Mouse (Mus musculus): Measurements from ENCODE around the gene Sap25. TPM values are rescaled to one million over a fixed set of nuclear protein-coding genes. Genes with fewer than 3 reads are reported as not detected.

Sap25 gene
- polyA plus RNA-seq, 1 experiment from 2014 or later = 8.1 TPM

GRCm38 (mm10) chr5:137684294-137685123 is 43.4 kb downstream of the Sap25 start, which contains the start of gene Agfg2:
Gene Agfg2 (minus strand): TSS chr5:137684726.
- Histone ChIP-seq H3K4me2 (ENCODE audit: low read depth, low read length) (peak within 1 kb of the TSS; percentile 85), H3K4me3 (ENCODE audit: low read length) (peak within 1 kb of the TSS; percentile 79), H3K36me3 (ENCODE audit: control insufficient read depth, insufficient read depth, low read length) (no peaks in the 10 kb centered on the region), H3K9me3 (ENCODE audit: control insufficient read depth, low read length) (no peaks in the 10 kb centered on the region), H3K27me3 (replicated peaks; ENCODE audit: control insufficient read depth, insufficient read depth, low read length) (no peaks in the 10 kb centered on the region), H3K4me1 (ENCODE audit: control insufficient read depth, insufficient read depth, low read length) (peaks cover 16% of the 10 kb centered on the region), H3K27ac (ENCODE audit: low read length) (peak within 1 kb of the TSS; percentile 45), H3K9ac (ENCODE audit: low read depth, low read length) (peak within 1 kb of the TSS; percentile 82)
- WGBS = under 1% methylated on average over 58 of the region's 62 CpGs
- peak; percentile 97 for ATAC-seq

- 89% methylated on average over 3 of the region's 3 CpGs for WGBS
- no peak overlapping the region for H3K27ac ChIP-seq (ENCODE audit: low read length)
Observed at GRCm38 (mm10) chr5:137685653-137686052, 44.5 kb downstream of the Sap25 start.

GRCm38 (mm10) chr5:137686127-137686790 is 45.1 kb downstream of the Sap25 start:
- Histone ChIP-seq H3K4me3 (ENCODE audit: low read length) (no peak overlapping the region), H3K4me1 (ENCODE audit: control insufficient read depth, insufficient read depth, low read length) (peaks cover 16% of the 10 kb centered on the region), H3K27ac (ENCODE audit: low read length) (no peak overlapping the region), H3K4me2 (ENCODE audit: low read depth, low read length) (no peak overlapping the region), H3K9ac (ENCODE audit: low read depth, low read length) (no peak overlapping the region), H3K9me3 (ENCODE audit: control insufficient read depth, low read length) (no peaks in the 10 kb centered on the region), H3K36me3 (ENCODE audit: control insufficient read depth, insufficient read depth, low read length) (no peaks in the 10 kb centered on the region), H3K27me3 (replicated peaks; ENCODE audit: control insufficient read depth, insufficient read depth, low read length) (no peaks in the 10 kb centered on the region)
- 72% methylated on average over 6 of the region's 6 CpGs for WGBS
- no peak for ATAC-seq

More at GRCm38 (mm10) chr5:137685653-137686052, 44.5 kb downstream of the Sap25 start:
- Histone ChIP-seq H3K36me3 (ENCODE audit: control insufficient read depth, insufficient read depth, low read length) (no peaks in the 10 kb centered on the region), H3K27me3 (replicated peaks; ENCODE audit: control insufficient read depth, insufficient read depth, low read length) (no peaks in the 10 kb centered on the region), H3K4me1 (ENCODE audit: control insufficient read depth, insufficient read depth, low read length) (peaks cover 16% of the 10 kb centered on the region), H3K9ac (ENCODE audit: low read depth, low read length) (no peak overlapping the region), H3K4me2 (ENCODE audit: low read depth, low read length) (no peak overlapping the region), H3K9me3 (ENCODE audit: control insufficient read depth, low read length) (no peaks in the 10 kb centered on the region), H3K4me3 (ENCODE audit: low read length) (no peak overlapping the region)
- ATAC-seq = no peak

DNA sequence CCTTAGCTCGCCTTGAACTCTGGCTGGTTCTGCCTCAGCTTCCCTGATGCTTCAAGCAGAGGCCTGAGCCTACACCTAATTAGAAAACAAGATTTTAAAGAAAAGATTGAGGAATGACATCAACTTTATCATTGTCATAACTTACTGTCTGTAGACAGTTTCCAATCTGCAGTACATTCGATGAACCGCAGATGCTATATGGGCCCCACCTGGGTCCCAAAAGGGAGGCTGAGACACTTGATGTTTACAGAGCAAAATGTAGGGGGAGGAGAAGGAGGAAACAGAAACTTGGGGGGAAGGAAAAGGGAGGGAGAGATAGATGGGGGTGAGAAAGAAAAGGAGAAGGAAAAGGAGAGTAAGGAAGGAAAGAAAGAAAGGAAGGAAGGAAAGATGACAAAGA is 48.8 kb downstream of the Sap25 start:
- Histone ChIP-seq H3K4me3 (ENCODE audit: low read length) (no peak overlapping the region), H3K27me3 (replicated peaks; ENCODE audit: control insufficient read depth, insufficient read depth, low read length) (no peaks in the 10 kb centered on the region), H3K4me2 (ENCODE audit: low read depth, low read length) (no peak overlapping the region), H3K9ac (ENCODE audit: low read depth, low read length) (no peak overlapping the region), H3K9me3 (ENCODE audit: control insufficient read depth, low read length) (no peaks in the 10 kb centered on the region), H3K4me1 (ENCODE audit: control insufficient read depth, insufficient read depth, low read length) (0 out of 2 replicates have a peak, but pooled peaks cover 1% of the 10 kb centered on the region), H3K27ac (ENCODE audit: low read length) (no peak overlapping the region), H3K36me3 (ENCODE audit: control insufficient read depth, insufficient read depth, low read length) (no peaks in the 10 kb centered on the region)
- ATAC-seq = no peak
- WGBS = 80% methylated on average over 3 of the region's 3 CpGs

DNA sequence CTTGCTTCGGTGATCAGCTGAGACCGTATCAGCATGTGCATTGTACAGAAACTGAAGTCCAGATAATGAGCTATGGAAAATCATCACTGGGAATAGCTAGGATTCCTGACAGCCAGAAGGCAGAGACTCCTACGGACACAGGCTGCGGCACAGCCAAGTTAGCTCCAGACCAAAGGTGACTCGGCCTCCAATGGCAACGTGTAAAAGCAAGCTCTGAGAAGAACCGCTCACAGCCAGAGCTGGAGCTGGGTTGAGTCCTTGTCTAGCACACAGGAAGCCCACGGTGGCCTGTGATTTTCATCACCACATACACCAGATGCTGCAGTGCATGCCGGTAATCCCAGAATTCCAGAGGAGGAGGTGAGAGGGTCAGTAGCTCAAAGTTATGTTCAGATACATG is 49.4 kb downstream of the Sap25 start:
- Histone ChIP-seq H3K36me3 (ENCODE audit: control insufficient read depth, insufficient read depth, low read length) (no peaks in the 10 kb centered on the region), H3K27me3 (replicated peaks; ENCODE audit: control insufficient read depth, insufficient read depth, low read length) (no peaks in the 10 kb centered on the region), H3K4me2 (ENCODE audit: low read depth, low read length) (no peak overlapping the region), H3K4me1 (ENCODE audit: control insufficient read depth, insufficient read depth, low read length) (no peaks in the 10 kb centered on the region), H3K4me3 (ENCODE audit: low read length) (no peak overlapping the region), H3K27ac (ENCODE audit: low read length) (no peak overlapping the region), H3K9ac (ENCODE audit: low read depth, low read length) (no peak overlapping the region), H3K9me3 (ENCODE audit: control insufficient read depth, low read length) (no peaks in the 10 kb centered on the region)
- WGBS = 64% methylated on average over 9 of the region's 9 CpGs
- ATAC-seq = no peak

GRCm38 (mm10) chr5:137691881-137692280 is 50.7 kb downstream of the Sap25 start:
- 65% methylated on average over 1 of the region's 1 CpGs for whole genome bisulfite sequencing

More at GRCm38 (mm10) chr5:137691881-137692280, 50.7 kb downstream of the Sap25 start:
- no peak for ATAC-seq
- no peaks in the 10 kb centered on the region for H3K36me3 ChIP-seq (ENCODE audit: control insufficient read depth, insufficient read depth, low read length)
- no peaks in the 10 kb centered on the region for H3K4me1 ChIP-seq (ENCODE audit: control insufficient read depth, insufficient read depth, low read length)
- H3K4me2 ChIP-seq (ENCODE audit: low read depth, low read length) = no peak overlapping the region
- H3K27me3 ChIP-seq (replicated peaks; ENCODE audit: control insufficient read depth, insufficient read depth, low read length) = no peaks in the 10 kb centered on the region
- no peak overlapping the region for H3K4me3 ChIP-seq (ENCODE audit: low read length)
- H3K9ac ChIP-seq (ENCODE audit: low read depth, low read length) = no peak overlapping the region
- H3K9me3 ChIP-seq (ENCODE audit: control insufficient read depth, low read length) = no peaks in the 10 kb centered on the region
- no peak overlapping the region for H3K27ac ChIP-seq (ENCODE audit: low read length)

Other genes with a start within 250 kb of the Sap25 start
- 0.89 and 0.92 TPM in 2 replicates for gene Zan, start 164.3 kb upstream of the Sap25 start, polyA plus RNA-seq (2015; fragmentation: Nextera tagmentation; extraction: Ambion mirVana)
- 58.6 and 62.1 TPM in 2 replicates for gene Pop7, start 138.8 kb upstream of the Sap25 start, polyA plus RNA-seq (2015; fragmentation: Nextera tagmentation; extraction: Ambion mirVana)
- gene Gigyf1, start 122.8 kb upstream of the Sap25 start, polyA plus RNA-seq (2015; fragmentation: Nextera tagmentation; extraction: Ambion mirVana) = 7.4 and 7.8 TPM in 2 replicates
- gene Epo, start 108.1 kb upstream of the Sap25 start, polyA plus RNA-seq (2015; fragmentation: Nextera tagmentation; extraction: Ambion mirVana) = 0.20 and 0.40 TPM in 2 replicates
- gene Gnb2, start 107.8 kb upstream of the Sap25 start, polyA plus RNA-seq (2015; fragmentation: Nextera tagmentation; extraction: Ambion mirVana) = 354 and 363 TPM in 2 replicates
- 4.4 TPM in 2 replicates for gene Actl6b, start 87.8 kb upstream of the Sap25 start, polyA plus RNA-seq (2015; fragmentation: Nextera tagmentation; extraction: Ambion mirVana)
- gene Tfr2, start 71.5 kb upstream of the Sap25 start, polyA plus RNA-seq (2015; fragmentation: Nextera tagmentation; extraction: Ambion mirVana) = 1.1 and 1.3 TPM in 2 replicates
- gene Mospd3, start 40.3 kb upstream of the Sap25 start, polyA plus RNA-seq (2015; fragmentation: Nextera tagmentation; extraction: Ambion mirVana) = 25.2 and 28.1 TPM in 2 replicates
- 115 and 127 TPM in 2 replicates for gene Pcolce, start 27.6 kb upstream of the Sap25 start, polyA plus RNA-seq (2015; fragmentation: Nextera tagmentation; extraction: Ambion mirVana)
- gene Fbxo24, start 12.3 kb upstream of the Sap25 start, polyA plus RNA-seq (2015; fragmentation: Nextera tagmentation; extraction: Ambion mirVana) = 0.26 and 0.37 TPM in 2 replicates
- gene Lrch4, start 12.2 kb upstream of the Sap25 start, polyA plus RNA-seq (2015; fragmentation: Nextera tagmentation; extraction: Ambion mirVana) = 34.5 and 37.8 TPM in 2 replicates
- 10.8 and 12.2 TPM in 2 replicates for gene Gm20605, start 12.2 kb upstream of the Sap25 start, polyA plus RNA-seq (2015; fragmentation: Nextera tagmentation; extraction: Ambion mirVana)
- 0.23 and 0.27 TPM in 2 replicates for gene Irs3, start 4.4 kb downstream of the Sap25 start, polyA plus RNA-seq (2015; fragmentation: Nextera tagmentation; extraction: Ambion mirVana)
- gene Agfg2, start 43.4 kb downstream of the Sap25 start, polyA plus RNA-seq (2015; fragmentation: Nextera tagmentation; extraction: Ambion mirVana) = 18.6 and 19.8 TPM in 2 replicates
- 2.2 and 2.3 TPM in 2 replicates for gene Nyap1, start 100.3 kb downstream of the Sap25 start, polyA plus RNA-seq (2015; fragmentation: Nextera tagmentation; extraction: Ambion mirVana)
- 116 and 122 TPM in 2 replicates for gene Tsc22d4, start 104.4 kb downstream of the Sap25 start, polyA plus RNA-seq (2015; fragmentation: Nextera tagmentation; extraction: Ambion mirVana)
- 19.3 and 19.8 TPM in 2 replicates for gene Ppp1r35, start 137.5 kb downstream of the Sap25 start, polyA plus RNA-seq (2015; fragmentation: Nextera tagmentation; extraction: Ambion mirVana)
- gene Mepce, start 146.3 kb downstream of the Sap25 start, polyA plus RNA-seq (2015; fragmentation: Nextera tagmentation; extraction: Ambion mirVana) = 7.1 and 7.4 TPM in 2 replicates
- gene Zcwpw1, start 146.5 kb downstream of the Sap25 start, polyA plus RNA-seq (2015; fragmentation: Nextera tagmentation; extraction: Ambion mirVana) = 11.0 and 11.8 TPM in 2 replicates
- 2.8 and 4.2 TPM in 2 replicates for gene Pilra, start 194.9 kb downstream of the Sap25 start, polyA plus RNA-seq (2015; fragmentation: Nextera tagmentation; extraction: Ambion mirVana)
- 1.3 and 1.8 TPM in 2 replicates for gene Pilrb1, start 216.8 kb downstream of the Sap25 start, polyA plus RNA-seq (2015; fragmentation: Nextera tagmentation; extraction: Ambion mirVana)
- 1.3 and 1.8 TPM in 2 replicates for gene Pilrb2, start 230.5 kb downstream of the Sap25 start, polyA plus RNA-seq (2015; fragmentation: Nextera tagmentation; extraction: Ambion mirVana)

All from intestine, embryonic 16.5 days (tissue).